Mouse (Mus musculus) duodenum, adult 2 months (tissue): ENCODE results near the gene Hist1h2ad. TPM values are rescaled to one million over a fixed set of nuclear protein-coding genes. Genes with fewer than 3 reads are reported as not detected.

ENCODE experiments used
- polyA plus RNA-seq: library from polyadenylated mRNA; depleted of rRNA; stranded (reverse); fragments of >200 nt; gene quantifications from 2 replicates; pipeline ENCODE4 v1.2.3, GENCODE M21; 2012; ENCODE audit warnings: low replicate concordance; rRNA removed

Hist1h2ad gene
- polyA plus RNA-seq, 1 experiment, result 15.3 TPM

Other genes starting within 250 kb of the Hist1h2ad start
- gene Zfp322a, start 205.2 kb upstream of the Hist1h2ad start, polyA plus RNA-seq, result 0.09 and 0.11 TPM in 2 replicates
- gene Abt1, start 150.5 kb upstream of the Hist1h2ad start, polyA plus RNA-seq, result 0.78 and 1.2 TPM in 2 replicates
- 0.04 TPM in 1 of 2 replicates, not detected in the other for gene Btn1a1, start 108.5 kb upstream of the Hist1h2ad start, polyA plus RNA-seq
- gene Btn2a2, start 85.5 kb upstream of the Hist1h2ad start, polyA plus RNA-seq, result not detected in 2 replicates
- 12.7 and 22.9 TPM in 2 replicates for gene Hist1h4h, start 43.3 kb upstream of the Hist1h2ad start, polyA plus RNA-seq
- gene Hist1h2af, start 40.5 kb upstream of the Hist1h2ad start, polyA plus RNA-seq, result 782 and 1,968 TPM in 2 replicates
- 41.4 and 47.8 TPM in 2 replicates for gene Hist1h3g, start 39.0 kb upstream of the Hist1h2ad start, polyA plus RNA-seq
- 3.4 and 4.2 TPM in 2 replicates for gene Hist1h2bh, start 31.0 kb upstream of the Hist1h2ad start, polyA plus RNA-seq
- gene Hist1h3f, start 30.3 kb upstream of the Hist1h2ad start, polyA plus RNA-seq, result 12.4 and 14.5 TPM in 2 replicates
- gene Hist1h4f, start 22.7 kb upstream of the Hist1h2ad start, polyA plus RNA-seq, result 6.2 and 12.0 TPM in 2 replicates
- gene Hist1h1d, start 21.1 kb upstream of the Hist1h2ad start, polyA plus RNA-seq, result 0.11 and 0.13 TPM in 2 replicates
- gene Hist1h3e, start 12.0 kb upstream of the Hist1h2ad start, polyA plus RNA-seq, result 34.6 and 43.8 TPM in 2 replicates
- 11.9 and 48.7 TPM in 2 replicates for gene Hist1h2ae, start 3.2 kb upstream of the Hist1h2ad start, polyA plus RNA-seq
- 29.6 and 41.4 TPM in 2 replicates for gene Hist1h2bg, start 3.0 kb upstream of the Hist1h2ad start, polyA plus RNA-seq
- 13.2 and 22.0 TPM in 2 replicates for gene Hist1h2bf, start 185 bp upstream of the Hist1h2ad start, polyA plus RNA-seq
- gene Hist1h3d, start 1.4 kb downstream of the Hist1h2ad start, polyA plus RNA-seq, result 13.1 and 33.1 TPM in 2 replicates
- gene Hist1h4d, start 7.2 kb downstream of the Hist1h2ad start, polyA plus RNA-seq, result 7.5 and 12.3 TPM in 2 replicates
- gene Hist1h2be, start 46.7 kb downstream of the Hist1h2ad start, polyA plus RNA-seq, result 1.4 and 1.6 TPM in 2 replicates
- gene Hist1h1e, start 48.2 kb downstream of the Hist1h2ad start, polyA plus RNA-seq, result 2.3 and 2.7 TPM in 2 replicates
- 1.3 and 5.1 TPM in 2 replicates for gene Hist1h2ac, start 109.6 kb downstream of the Hist1h2ad start, polyA plus RNA-seq
- 151 and 487 TPM in 2 replicates for gene Hist1h2bc, start 109.8 kb downstream of the Hist1h2ad start, polyA plus RNA-seq
- not detected in 2 replicates for gene Hist1h1t, start 121.4 kb downstream of the Hist1h2ad start, polyA plus RNA-seq
- 4.4 and 18.3 TPM in 2 replicates for gene Hist1h4c, start 124.1 kb downstream of the Hist1h2ad start, polyA plus RNA-seq
- 5.9 and 6.9 TPM in 2 replicates for gene Hfe, start 136.5 kb downstream of the Hist1h2ad start, polyA plus RNA-seq
- gene Hist1h1c, start 164.4 kb downstream of the Hist1h2ad start, polyA plus RNA-seq, result 19.5 and 49.1 TPM in 2 replicates
- gene Hist1h3c, start 171.2 kb downstream of the Hist1h2ad start, polyA plus RNA-seq, result 35.9 and 40.8 TPM in 2 replicates
- gene Hist1h2bb, start 172.4 kb downstream of the Hist1h2ad start, polyA plus RNA-seq, result 18.7 and 20.8 TPM in 2 replicates
- 22.8 and 64.3 TPM in 2 replicates for gene Hist1h2ab, start 176.7 kb downstream of the Hist1h2ad start, polyA plus RNA-seq
- gene Hist1h3b, start 177.9 kb downstream of the Hist1h2ad start, polyA plus RNA-seq, result 30.7 and 39.7 TPM in 2 replicates
- gene Hist1h4b, start 182.6 kb downstream of the Hist1h2ad start, polyA plus RNA-seq, result 9.6 and 14.6 TPM in 2 replicates
- 6.3 and 13.5 TPM in 2 replicates for gene Hist1h4a, start 186.8 kb downstream of the Hist1h2ad start, polyA plus RNA-seq
- 21.3 and 31.3 TPM in 2 replicates for gene Hist1h3a, start 188.0 kb downstream of the Hist1h2ad start, polyA plus RNA-seq
- gene Hist1h1a, start 189.3 kb downstream of the Hist1h2ad start, polyA plus RNA-seq, result 0.74 and 1.2 TPM in 2 replicates
- gene Trim38, start 195.5 kb downstream of the Hist1h2ad start, polyA plus RNA-seq, result 0.71 and 3.3 TPM in 2 replicates
- 0.06 TPM in 1 of 2 replicates, not detected in the other for gene Slc17a2, start 232.6 kb downstream of the Hist1h2ad start, polyA plus RNA-seq